ENCODE assay signal across 8 mouse cellular contexts in the genomic region with DNA sequence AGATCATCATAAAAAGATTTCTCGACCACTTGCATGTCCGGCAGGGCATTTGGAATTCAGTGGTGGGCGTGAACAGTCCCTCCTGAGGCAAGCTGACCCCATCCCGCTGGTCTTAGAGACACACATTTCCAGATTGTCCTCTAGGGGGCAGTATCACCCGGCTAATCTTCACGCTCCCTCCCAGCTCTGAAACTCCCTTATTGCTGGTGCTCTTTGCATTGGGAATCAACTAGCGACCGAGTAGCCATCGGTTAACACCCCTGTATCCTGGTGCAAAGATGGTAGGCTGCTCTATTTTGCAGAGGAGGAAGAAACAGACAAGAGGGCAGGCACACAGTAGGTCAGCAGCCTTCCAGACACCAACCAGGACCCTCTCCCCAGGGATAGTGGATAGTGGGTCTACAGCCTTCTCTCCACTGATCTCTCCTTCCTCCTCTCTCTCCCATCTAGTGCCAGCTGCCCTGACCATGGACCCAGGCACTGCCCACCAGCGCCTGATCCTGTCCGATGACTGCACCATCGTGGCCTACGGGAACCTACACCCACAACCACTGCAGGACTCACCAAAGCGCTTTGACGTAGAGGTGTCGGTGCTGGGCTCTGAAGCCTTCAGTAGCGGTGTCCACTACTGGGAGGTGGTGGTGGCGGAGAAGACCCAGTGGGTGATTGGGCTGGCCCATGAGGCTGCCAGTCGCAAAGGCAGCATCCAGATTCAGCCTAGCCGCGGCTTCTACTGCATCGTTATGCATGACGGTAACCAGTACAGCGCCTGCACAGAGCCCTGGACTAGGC. TPM values are rescaled to one million over a fixed set of nuclear protein-coding genes. Genes with fewer than 3 reads are reported as not detected.
DNase-seq lines count a peak whose midpoint lies in the region; ATAC-seq and TF ChIP-seq lines count a peak whose summit lies in the region.

No protein-coding gene starts in this region.

- peak; percentile 44 to 60 for DNase-seq in layer of hippocampus, adult 18-20 months (ENCODE audit: low spot score in 2 of 2)
- DNase-seq in layer of hippocampus, adult 9-11 months, result no peak
- peak; percentile 84 for DNase-seq in MN1 (ENCODE audit: low spot score)
- DNase-seq in cerebellum, adult 8-10 months, result peak; percentile 76
- peak; percentile 68 for DNase-seq in heart, postnatal 4 days
- DNase-seq in liver, embryonic 14.5 days (ENCODE audit: low read depth in 3 of 3, low spot score in 3 of 3), result peak; percentile 10 to 16 (median 15)
- peak; percentile 22 for DNase-seq in retina, adult 2 months (ENCODE audit: low read depth, low spot score)
- DNase-seq in ovary, postnatal 36 days (ENCODE audit: low spot score), result no peak

- no peak overlapping the region for H3K27ac ChIP-seq in liver, embryonic 14.5 days

- TF ChIP-seq CTCF in liver, embryonic 14.5 days (IDR thresholded peaks at IDR 0.05; ENCODE audit: low read depth), result peak; percentile 84

- TF ChIP-seq EP300 in liver, embryonic 14.5 days (IDR thresholded peaks at IDR 0.05; ENCODE audit: low read depth), result no peak

- ATAC-seq in liver, embryonic 14.5 days (ENCODE audit: insufficient read depth), result no peak

- H3K27me3 ChIP-seq in liver, embryonic 14.5 days (ENCODE audit: control insufficient read depth, insufficient read depth, low read length), result no peaks in the 10 kb centered on the region

- H3K9me3 ChIP-seq in liver, embryonic 14.5 days (ENCODE audit: control insufficient read depth, low read length), result no peaks in the 10 kb centered on the region

- H3K4me2 ChIP-seq in liver, embryonic 14.5 days (ENCODE audit: low read depth), result no peak overlapping the region

- H3K36me3 ChIP-seq in liver, embryonic 14.5 days (replicated peaks; ENCODE audit: control insufficient read depth, insufficient read depth, low read depth), result no peaks in the 10 kb centered on the region

- no peak overlapping the region for H3K9ac ChIP-seq in liver, embryonic 14.5 days (replicated peaks)

- no peak overlapping the region for H3K4me3 ChIP-seq in liver, embryonic 14.5 days (ENCODE audit: insufficient read depth in 1 of 2, low read depth in 2 of 2, low read length in 2 of 2)

- no peaks in the 10 kb centered on the region for H3K4me1 ChIP-seq in liver, embryonic 14.5 days (replicated peaks; ENCODE audit: control insufficient read depth in 2 of 2, insufficient read depth in 2 of 2, low read length in 1 of 2)

- 52% methylated on average over 24 of the region's 24 CpGs for WGBS in liver, embryonic 14.5 days (ENCODE audit: insufficient replicate concordance)

RNA-seq across cellular contexts. Expression of a gene that starts 25.4 kb away (rescaled TPM):
- 10 to 100 TPM; 14.8 to 15.6 TPM for total RNA-seq in layer of hippocampus, adult 18-20 months (2021)
- total RNA-seq in heart, postnatal 4 days (2021), result 1 to 10 TPM; 3.2 to 3.7 TPM
- polyA plus RNA-seq in liver, embryonic 14.5 days (2012; rRNA removed), result 0.25 TPM in 2 replicates
- 0.24 and 0.30 TPM in 2 replicates for polyA plus RNA-seq in liver, embryonic 14.5 days (2014; fragmentation: Nextera tagmentation; extraction: Ambion mirVana)

RNA-seq across cellular contexts. Expression of a gene that starts 53.5 kb away (rescaled TPM):
- 10 to 100 TPM; 38.9 to 41.7 TPM for total RNA-seq in layer of hippocampus, adult 18-20 months (2021)
- total RNA-seq in heart, postnatal 4 days (2021), result 1 to 10 TPM; 7.7 to 8.7 TPM
- polyA plus RNA-seq in liver, embryonic 14.5 days (2012; rRNA removed), result 0.47 and 0.62 TPM in 2 replicates
- polyA plus RNA-seq in liver, embryonic 14.5 days (2014; fragmentation: Nextera tagmentation; extraction: Ambion mirVana), result 0.27 and 0.59 TPM in 2 replicates

Comparison
In these comparisons a context has a peak if more than half of its experiments do, and no peak if none do; other contexts are left out.
1. DNase-seq: peak in layer of hippocampus, adult 18-20 months (2 of 2), MN1 (single experiment), cerebellum, adult 8-10 months (single experiment), heart, postnatal 4 days (single experiment), liver, embryonic 14.5 days (3 of 3) and retina, adult 2 months (single experiment); none in layer of hippocampus, adult 9-11 months (single experiment) and ovary, postnatal 36 days (single experiment).
2. RNA of a gene that starts 53.5 kb away (total RNA-seq): 38.9 to 41.7 TPM in layer of hippocampus, adult 18-20 months; 7.7 to 8.7 TPM in heart, postnatal 4 days; every median in the first group is over 4 times any median in the second.